Mouse (Mus musculus) common myeloid progenitor, adult 5-6 weeks (primary cell): ENCODE measurements around the gene Sema5b. TPM values are rescaled to one million over a fixed set of nuclear protein-coding genes. Genes with fewer than 3 reads are reported as not detected.

Experiments used
- ATAC-seq: replicated peaks from 2 replicates; pipeline ENCODE4 v1.8.0; 2016; ENCODE audit warnings: low read depth, mild to moderate bottlenecking, moderate TSS enrichment, inconsistent platforms; ENCODE audit not compliant: poor library complexity, severe bottlenecking
- total RNA-seq: library from RNA; stranded (forward); fragments of 200-1000, 187-1606 nt; gene quantifications from 2 replicates; pipeline ENCODE4 v1.2.3, GENCODE M21; 2017

Sema5b gene
- not detected in 2 replicates for total RNA-seq

DNA sequence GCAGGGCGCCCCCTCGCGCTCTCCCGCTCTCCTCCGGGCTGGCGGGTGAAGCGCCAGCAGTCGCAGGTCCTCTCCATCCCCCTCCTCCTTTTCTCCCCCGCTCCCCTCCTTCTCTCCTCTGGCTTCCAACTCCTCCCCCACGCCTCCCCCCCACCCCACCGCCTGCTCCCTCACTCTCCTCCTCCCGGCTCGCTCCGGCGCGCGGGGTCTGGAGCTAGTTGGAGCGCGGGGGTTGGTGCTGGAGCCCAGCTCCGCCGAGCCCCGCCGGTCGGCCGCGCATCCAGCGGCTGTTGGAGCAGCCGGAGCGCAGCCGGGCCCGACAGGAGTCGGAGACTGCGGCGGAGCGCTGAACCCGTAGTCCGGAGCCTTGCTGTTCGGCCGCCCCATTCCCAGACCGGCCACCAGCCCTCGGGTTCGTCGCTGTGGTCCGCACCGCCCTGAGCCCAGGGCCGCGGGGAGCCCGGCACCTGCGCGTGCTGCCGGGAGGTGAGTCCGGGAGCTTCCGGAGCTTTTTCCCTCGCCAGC is at the start of gene Sema5b:
Sema5b (plus strand) TSS at position 29 of the 525 bp plus-strand sequence.
- ATAC-seq, result no peak

DNA sequence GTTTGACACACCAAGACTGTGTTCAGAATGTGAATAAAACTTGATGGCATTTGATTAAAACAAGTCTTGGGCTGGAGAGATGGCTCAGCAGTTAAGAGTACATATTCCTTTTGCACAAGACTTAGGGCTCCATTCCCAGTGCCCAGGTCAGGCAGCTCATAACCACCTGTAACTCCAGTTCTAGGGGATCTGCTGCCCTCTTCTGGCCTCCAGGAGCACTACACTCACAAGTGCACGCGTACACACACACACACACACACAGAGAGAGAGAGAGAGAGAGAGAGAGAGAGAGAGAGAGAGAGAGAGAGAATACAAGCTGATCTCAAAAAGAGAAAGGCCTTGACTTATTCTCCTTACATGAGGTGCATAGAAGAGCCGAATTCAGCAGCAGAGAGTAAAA is 40.6 kb upstream of the Sema5b start:
- ATAC-seq, result no peak

DNA sequence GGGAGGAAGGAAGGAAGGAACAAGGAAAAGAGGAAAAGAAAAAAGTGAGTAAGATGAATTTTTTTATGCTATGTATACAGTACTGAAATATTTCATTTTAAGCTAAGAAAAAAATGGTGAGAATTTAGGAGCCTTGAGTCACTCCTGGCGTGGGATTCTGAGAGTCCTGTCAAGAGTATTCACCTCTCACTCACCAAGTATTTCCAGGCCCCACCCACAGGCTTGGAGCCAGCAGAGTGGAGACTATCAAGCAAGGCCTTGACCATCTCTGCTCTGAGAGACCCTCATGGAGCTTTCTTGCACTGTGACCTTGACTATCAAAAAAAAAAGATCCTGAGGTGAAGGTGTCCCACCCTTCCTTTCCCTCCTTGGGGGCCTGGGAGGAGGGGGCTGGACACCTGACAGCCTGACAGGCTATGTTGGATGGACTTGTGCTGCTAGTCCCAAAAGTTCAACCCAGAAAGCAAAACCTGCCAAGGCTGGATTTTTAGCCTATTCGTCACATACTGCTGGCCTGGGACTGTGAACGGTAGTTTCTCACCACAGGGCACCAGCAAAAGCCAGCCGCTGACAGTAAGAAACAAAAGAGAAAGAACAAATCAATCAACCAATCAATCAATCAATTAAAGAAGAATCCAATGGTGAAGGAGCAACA is 39.7 kb upstream of the Sema5b start:
- no peak for ATAC-seq

DNA sequence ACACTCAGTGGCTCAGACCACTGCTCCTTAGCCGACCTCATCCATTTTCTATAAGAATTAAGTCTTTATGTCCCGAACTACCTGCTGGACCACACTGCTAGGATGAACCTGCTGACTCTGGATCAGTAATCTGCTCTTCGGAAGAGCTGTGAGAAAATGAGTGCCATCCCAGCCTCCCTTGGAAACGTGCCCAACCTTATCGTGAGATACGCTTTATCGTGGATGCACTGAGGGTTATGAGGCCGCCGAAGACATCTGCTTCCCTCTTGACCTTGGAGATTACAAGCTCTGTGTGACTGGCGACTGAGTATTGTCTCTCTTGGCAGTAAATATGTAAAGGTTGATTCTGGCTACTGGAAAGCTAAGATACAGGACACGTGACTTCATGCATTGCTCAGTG is 38.5 kb upstream of the Sema5b start:
- no peak for ATAC-seq

DNA sequence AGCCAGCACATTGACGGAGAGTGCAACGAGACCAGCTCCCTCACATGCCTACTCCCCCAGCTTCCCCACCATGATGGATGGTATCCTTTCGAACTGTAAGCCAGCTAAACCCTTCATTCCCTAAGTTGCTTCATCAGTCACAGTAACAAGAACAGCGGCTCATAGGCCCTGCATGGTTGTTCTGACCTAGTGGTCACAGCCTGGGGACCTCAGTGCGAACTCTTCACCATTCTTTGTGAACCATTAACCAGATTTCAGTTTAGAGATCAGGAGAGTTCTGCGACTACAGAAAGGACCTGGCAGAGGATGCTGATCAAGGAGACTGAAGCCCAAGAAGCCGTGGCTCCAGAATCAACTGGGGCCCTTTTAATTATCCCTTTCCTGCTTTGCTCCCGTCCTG is 36.7 kb upstream of the Sema5b start:
- no peak for ATAC-seq

DNA sequence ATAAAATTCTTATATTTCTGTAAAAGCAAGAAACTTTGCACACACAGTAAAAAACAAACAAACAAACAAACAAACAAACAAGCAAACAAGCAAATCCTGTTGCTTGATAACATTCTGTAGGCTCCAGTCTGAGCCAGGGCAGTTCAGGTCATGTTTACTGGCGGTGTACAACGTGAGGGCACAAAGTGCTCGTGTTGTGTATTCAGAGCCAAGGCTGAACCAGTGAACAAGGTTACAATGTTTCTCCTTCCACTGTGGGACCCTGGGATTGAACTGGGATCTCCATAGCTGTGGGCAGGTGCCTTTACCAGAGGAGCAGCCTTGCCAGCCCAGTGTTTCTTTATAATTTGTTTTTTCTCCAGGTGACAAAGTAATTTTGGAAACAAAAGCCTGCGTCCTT is 35.2 kb upstream of the Sema5b start:
- no peak for ATAC-seq

DNA sequence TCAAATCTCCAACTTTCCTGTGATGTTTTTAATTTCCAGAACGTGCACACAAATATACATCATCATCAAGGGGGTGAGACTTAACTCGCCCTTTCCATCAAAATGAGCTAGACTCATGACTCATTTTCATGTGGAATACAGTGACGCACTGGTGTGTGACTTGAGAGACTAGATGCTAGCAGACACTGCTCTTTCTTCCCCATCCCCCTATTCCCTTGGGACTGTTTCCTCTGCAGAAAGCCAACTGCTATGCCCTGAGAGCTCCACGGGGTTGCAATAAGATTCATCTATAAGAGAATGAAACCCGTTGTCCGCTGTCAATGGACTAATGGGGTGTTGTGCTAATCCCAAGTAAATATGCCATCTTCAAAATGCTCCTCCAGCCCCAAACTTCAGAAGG is 32.4 kb upstream of the Sema5b start:
- ATAC-seq, result no peak

DNA sequence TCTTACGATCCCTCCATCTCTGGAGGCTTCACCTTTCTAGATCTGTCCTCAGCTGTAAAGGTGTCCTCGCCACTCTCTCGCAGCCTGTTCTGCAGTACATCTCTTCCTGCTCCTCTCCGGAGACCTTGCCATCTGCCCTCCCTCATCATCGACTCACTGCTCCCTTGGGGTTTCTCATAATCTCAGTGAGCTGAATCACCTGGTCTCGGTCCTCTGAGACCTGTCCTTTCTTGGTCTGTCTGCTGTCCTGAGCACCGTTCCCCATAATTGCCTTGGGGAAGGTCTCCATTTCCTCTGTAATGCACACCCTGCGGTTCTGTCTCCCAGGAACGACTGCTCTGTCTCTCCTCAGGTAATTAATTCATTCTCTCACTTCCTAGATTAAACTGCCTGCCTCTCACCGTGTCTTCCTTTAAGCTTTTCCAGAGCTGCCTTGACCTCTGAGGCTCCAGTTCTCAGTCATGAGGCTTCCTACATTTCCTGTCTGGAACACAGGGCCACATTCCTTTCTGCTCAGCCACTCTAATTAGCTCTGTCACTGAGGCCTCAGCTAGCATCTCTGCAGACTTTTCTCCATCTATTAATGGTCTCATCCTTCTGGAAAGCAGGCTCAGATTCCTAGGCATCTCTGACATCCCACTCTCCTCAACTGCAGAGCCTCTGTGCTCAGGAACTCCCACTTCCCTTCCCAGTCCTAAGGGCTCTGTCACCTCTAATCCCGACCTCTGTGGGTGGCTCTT is 31.4 kb upstream of the Sema5b start:
- no peak for ATAC-seq

DNA sequence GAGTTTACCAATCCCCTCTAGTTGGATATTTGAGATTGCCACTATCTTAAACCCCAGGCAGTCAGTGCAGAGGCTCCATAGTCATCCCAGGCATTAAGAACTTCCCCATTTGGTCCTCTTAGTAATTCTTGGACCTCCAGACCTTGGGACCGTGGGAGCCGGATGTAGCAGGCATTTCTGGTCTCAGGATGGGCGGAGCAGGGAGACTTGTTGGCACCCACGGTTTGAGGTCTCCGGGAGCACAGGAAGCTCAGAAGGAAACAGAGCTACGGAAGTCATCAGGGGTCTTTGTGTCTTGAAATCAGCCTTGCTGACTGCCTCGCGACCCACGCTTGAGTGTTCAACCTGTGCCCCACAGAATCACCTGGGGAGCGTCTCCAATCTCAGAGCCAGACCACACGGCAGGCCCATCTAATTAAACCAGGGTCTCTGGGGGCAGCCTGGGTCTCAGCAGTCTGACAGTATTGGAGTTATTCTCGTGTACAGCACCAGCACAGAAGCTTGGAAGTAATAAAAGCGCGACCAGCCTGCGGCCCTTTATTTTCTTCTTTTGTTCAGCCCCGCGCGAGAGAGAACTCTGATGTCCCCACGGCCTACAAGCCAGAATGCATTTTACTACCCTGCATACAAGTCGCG is 24.9 kb upstream of the Sema5b start:
- no peak for ATAC-seq

DNA sequence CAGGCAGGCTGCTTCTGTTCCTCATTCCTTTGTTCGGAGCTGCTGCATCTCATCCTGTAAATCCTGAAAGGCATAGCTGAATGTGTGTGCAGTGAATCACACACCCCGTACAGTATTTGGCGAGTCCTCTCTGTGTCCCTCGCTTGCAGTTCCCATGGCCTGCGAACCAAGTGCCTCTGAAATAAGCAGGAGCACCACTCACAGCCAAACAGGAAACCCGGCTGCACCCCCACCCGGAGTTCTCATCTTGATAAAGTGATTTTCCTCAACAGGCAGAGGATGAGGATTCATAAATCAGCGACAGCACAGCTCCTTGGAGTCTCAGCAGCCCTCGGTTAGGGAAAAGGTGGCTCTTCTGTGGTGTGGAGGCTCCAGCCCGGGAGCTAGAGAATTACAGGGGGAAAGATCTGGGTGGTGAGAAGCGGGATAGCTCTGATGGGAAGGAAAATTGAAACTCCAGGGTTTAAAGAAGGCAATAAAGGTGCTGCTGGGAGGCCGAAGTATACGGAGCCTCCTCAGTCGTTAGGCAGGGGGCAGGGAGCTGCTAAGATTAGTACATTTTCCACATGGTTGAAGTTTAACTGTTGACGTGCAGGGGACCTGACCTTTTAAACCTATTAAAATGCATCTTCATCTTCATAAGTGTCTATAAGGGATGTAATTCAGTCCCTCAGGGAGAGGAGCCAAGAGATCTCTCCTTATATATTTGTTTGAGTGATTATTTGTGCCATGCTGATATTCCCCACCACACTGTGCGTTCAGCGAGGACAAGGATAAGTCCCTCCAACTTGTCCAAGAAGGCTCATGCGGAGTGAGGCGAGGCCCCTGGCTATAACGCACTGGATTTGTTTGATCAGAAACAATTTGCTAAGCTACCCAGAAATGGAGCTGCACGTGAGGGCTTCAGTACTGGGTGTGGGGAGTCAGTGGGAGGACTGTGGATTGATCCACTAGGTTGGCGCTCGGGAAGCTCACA is 22.7 kb upstream of the Sema5b start:
- ATAC-seq, result no peak

DNA sequence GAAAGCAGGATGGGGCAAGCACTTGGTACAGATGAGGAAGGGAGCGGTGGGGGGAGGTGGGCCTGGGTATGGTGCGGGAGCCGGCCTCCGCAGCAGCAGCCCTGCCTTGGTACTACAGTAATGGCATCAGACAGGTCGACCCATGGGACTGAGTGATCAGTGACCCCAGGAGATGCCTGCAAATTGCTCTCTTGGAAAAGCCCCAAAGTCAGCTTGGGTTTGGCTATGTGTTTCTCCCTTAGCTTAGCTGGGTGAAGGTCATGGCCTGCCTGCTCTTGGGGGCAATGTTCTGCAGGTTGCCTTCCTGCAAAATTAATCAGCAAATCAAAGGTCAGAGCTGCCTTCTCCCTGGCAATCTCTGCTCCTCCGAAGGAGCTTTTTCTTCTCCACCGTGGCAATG is 21.7 kb upstream of the Sema5b start:
- ATAC-seq, result no peak

DNA sequence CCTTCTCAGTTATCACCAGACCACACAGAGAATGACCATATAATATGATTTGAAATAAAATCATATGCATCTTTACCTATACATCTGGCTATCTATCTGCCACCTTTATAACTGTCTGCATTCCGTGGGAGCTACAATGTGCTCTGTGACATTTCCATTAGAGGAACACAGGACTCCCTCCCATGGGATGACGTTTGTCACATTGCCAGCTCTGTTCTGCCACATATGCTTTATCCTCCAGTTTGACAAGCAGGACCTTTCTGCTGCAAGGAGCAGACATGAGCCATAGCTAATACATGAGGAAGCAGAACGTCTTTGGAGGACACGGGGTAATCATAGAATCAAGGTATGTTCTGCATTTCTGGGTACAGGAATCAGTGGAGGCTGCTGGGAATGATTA is 16.7 kb upstream of the Sema5b start:
- no peak for ATAC-seq

DNA sequence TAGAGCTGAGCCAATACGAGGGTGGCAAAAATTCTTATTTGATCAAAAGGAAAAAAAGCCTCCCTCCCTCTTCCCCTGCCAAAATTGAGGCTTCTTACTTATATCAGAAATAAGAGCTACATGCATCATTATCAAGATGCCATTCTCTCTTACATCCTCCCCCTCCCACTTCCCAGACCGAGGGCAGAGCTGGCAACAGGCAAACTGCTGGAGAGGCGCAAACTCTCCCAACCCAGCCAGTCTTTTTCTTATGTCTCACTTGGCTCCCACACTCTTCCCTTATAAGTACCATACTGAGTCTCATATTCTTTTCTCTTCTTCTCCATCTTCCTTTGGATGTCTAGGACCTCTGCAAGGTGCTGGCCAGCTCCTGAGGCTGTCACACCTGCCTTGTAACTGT is 6.3 kb upstream of the Sema5b start:
- no peak for ATAC-seq

DNA sequence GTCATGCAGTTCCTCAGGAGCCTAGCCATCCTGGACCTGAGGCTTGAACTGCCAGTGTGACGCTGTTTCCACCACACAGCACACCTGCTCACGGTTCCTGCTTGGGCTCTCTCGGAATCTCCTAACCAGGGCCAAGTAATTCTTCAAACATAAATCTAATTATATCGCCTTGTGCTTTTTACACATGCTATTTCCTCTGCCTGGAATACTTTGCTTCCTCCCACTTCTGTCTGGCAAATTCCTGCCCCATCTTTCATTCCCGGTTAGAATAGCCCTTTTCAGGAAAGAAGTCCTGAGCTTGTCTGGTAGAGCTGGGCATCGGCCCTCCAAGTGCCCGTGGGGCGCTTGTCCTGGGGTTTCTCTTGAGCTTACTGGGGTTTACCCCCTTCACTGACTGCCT is 3.3 kb upstream of the Sema5b start:
- ATAC-seq, result no peak

DNA sequence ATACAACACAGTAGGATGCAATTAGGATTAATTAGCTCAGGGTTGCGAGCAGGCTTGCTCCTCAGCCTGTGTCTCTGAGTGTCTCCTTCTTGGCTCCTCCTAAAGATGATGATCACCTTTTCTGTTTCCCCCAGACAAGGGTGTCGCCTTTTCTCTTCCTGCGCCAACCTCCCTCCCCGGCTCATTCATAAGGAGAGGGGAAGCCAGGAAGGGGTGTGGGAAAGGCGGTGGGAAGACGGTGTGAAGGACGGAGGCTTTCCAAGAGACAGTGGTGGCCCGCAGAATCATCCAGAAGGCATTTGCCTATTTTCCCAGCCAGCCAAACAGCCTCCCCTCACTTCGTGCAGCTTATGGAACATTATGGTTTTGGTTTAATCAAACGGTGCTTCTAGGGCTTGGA is 1.9 kb upstream of the Sema5b start:
- no peak for ATAC-seq

DNA sequence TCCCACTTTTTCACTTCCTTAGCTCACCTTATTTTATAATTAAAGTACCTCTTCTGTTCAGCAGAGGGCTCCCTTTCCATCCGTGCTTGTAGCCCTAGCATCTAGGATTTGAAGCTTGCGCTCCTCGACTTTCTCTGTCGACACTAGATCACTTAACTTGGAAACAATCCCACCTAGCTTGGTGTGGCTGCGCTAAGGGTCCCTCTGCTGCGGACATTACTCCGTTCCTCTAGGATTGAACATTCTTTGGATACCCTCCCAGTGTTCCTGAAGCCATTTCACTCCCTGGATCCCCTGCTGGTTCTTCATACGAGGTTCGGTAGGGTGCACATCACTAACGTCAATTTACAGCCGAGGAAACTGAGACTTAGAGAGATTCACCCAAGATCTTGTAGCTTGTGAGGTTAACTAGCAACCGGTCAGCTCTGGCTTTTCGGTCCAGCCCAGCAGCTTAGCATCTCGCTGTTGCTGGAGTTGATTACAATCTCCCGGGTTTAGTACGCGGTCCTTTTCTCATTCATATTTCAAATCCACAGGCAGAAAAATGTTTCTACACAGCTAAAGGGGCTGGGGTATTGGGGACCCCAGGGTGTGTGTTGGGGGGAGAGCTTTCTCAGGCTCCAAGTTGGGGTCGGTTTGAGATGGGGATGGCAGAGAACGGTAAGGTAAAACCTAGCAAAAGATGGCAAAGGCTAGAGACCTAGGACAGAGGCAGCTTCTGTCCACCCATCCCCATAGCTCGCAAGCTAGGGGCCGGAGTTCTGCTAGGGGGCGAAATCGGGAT is 420 bp upstream of the Sema5b start:
- peak; percentile 58; the same call in 1 of the 2 replicates for ATAC-seq

DNA sequence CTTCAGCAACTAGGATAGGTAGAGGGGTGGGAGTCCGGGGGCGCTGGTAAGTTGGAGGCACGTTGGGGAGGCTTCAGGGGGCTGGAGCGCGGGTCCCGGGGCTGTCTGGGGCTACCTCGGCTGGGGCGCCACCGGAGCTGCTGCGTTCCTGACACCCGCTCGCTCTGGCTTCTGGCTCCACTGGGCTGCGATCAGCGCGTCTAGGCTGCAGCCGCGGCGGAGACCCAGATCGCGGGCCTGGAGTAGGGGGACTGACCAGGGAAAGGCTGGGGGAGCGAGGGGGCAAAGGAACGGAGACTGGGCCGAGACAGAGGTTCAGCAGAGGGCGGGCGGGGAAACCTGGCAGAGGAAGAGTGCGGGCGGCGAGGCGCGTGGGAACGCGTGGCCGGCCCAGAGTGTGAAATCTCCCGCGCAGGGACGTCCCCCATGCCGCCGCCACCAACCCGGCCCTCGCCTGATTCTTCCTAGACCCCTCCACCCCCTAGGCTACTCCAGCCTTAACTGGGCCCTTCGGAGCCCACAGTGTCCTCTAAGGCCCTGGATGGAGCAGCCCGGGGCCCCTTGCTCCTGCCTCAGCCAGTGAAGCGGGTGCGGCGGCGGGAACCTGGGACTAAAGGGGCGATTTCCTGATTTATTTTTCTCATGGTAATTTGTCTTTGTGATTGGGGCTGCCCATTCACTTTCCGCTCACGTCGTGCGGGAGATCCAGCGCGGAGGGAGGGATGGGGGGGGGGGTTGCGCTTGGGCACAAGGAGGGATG is 896 bp downstream of the Sema5b start:
- no peak for ATAC-seq

DNA sequence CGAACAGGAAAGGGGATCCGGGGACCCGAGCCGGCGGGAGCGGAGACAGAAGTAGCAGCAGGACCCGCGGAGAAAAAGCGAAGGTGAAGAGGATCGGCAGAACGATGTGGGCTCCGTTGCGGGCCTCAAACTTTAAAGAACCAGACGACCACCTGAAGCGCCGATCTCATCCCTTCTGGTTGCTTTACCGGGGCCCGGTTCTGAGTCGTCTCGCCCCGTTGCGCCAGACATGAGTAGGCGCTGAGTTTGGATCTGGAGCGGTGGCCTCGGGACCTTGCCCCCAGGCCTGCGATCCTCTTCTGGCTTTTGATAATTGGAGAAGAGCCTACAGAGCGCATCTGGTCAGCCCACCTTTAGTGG is 1.5 kb downstream of the Sema5b start:
- no peak for ATAC-seq

DNA sequence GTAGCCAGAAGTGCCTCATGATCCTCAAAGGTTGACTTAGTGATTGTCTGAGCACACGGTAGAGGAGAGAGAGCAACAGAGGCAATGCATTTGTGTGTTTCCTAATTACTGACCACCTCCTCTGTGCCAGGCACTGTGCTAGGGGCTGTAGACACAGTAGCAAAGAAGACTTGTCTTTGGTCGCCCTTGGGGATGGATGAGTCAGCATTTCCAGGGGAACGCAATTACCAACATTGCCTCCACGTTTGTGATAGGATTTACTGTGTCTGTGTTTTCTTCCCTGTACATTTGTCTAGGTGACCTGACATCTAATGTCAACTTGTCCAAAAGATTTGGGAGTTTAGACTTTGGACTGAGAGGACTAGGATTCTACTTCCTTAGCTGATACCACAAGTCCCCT is 4.8 kb downstream of the Sema5b start:
- no peak for ATAC-seq
